Mouse (Mus musculus): Measurements from ENCODE around the gene Brca1. TPM values are rescaled to one million over a fixed set of nuclear protein-coding genes. Genes with fewer than 3 reads are reported as not detected.

The Brca1 gene
- polyA plus RNA-seq, 1 experiment, result 3.8 TPM

DNA sequence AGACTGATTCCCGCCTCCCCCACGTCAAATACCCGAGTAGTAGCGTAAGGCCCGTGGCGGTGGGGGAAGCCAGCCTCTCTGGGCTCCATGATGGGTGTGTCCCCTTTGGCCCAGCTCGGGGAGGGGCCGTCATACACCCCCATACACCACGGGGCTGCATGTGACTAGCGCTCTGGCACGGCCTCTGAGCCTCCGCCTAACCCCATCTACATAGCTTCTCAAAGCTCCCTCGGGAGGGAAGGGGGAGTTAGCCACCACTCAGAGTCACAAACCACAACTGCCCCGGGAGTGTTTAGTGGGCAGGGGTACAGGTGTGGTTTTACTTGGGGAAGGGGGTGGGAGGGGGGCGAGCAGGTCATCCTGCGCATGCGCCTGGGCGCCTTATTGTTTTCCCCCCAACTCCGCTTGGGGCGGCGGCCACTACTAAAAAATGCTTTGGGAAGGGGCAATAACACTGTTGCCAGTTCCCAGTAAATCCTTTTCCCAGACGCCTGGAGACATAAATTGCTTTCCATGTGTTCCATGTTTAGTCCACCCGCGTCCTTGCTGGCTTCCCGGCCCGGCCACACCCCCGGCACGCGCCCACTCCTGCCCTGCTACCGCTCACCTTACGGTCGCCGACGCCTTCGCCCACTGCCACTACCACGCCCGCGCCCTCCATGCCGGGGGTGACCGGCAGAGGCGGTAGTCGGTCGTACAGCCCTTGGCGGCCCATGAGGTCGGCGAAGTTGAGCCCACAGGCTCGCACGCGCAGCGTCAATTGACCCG, 86.5 kb downstream of the Brca1 start:
- TF ChIP-seq GATA1 (IDR thresholded peaks at IDR 0.05; ENCODE audit: low read length), result no peak

DNA sequence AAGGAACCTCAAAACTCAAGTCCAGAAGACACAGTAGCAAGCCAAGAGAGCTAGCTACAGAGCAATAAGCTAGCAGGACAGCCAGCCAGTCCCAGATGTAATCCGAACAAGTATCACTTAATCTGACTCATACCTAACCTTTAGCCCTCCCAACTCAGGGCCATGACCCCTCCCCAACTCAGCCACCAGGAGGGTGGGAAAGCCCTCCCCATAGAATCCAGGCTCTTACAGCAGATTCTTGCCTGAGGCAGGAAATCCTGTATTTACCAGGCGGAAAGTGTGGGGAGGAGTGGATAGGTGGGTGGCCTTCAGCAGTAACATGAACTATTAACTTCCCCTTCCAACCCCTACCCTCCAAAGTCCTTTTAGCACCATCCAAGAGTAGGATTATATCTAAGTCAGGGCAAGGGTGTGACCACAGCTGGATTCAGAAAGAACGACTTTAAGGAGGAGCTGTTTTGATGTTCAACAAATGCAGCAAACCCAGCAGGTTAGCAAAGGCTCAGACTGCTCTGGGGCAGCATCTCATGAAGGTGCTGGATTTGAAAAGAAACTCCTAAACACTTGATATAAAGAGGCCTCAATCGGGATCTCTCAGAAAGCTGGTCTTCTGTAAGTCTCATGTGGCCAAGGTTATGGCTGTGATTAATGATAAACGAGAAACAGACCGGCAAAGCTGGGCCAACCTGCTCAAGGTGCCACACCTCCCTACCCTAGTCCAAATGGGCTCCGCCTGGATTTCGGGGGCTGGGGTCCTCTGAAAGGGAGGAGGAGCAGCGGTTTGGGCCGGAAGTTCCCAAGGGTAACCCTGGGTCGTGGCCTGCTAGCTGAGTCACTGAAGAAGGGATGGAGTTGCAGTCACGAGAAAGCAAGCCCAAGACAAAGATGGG, 87.3 kb downstream of the Brca1 start, which contains the start of gene Rnd2:
Rnd2 (plus strand) TSS at position 789 of the 890 bp plus-strand sequence.
- TF ChIP-seq GATA1 (IDR thresholded peaks at IDR 0.05; ENCODE audit: low read length), result no peak

DNA sequence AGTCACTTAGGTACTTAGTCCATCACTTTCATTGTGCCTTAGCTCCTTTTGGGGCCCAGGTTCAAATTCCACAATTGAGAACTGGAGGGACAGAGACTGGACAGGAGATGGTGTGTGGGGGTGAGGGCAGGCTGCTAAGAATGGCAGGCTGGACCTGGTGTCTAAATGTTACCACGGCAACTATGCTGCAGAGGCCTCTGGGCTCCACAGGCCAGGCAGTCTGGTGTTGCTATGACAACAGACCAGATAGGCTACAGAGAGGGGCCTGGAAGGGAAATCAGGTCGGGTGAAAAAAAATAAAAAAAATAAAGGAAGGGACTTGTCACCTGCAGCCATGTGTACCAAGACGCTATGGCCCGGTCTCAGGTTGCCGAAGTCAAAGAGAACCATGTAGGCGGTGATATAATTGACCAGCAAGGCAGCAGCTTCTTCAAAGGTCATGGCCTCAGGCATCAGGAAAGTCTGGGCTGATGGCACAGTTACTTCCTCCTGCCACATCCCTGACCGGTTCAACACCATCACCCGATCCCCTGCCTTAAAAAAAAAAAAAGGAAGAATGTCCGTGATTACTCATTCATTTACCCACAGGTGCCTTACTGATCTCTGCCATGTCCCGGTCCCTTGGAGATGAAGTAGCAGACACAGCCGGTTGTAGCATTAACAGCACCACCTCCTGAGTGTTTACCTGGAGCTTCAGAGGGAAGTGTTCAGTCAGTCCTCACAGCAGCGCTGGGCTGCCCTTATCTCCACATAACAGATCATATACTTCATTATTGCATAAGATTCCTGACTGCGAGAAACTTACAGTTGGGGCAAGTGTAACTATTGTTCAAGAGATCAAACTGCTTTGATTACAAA, 88.9 kb downstream of the Brca1 start:
- TF ChIP-seq GATA1 (IDR thresholded peaks at IDR 0.05; ENCODE audit: low read length), result peak; percentile 4

GRCm38 (mm10) chr11:101462141-101462540, 89.6 kb downstream of the Brca1 start:
- TF ChIP-seq GATA1 (IDR thresholded peaks at IDR 0.05; ENCODE audit: low read length), result no peak

GRCm38 (mm10) chr11:101460321-101460720, 91.4 kb downstream of the Brca1 start:
- no peak for TF ChIP-seq GATA1 (IDR thresholded peaks at IDR 0.05; ENCODE audit: low read length)

- TF ChIP-seq GATA1 (IDR thresholded peaks at IDR 0.05; ENCODE audit: low read length), result no peak
These were observed 92.0 kb downstream of the Brca1 start for GRCm38 (mm10) chr11:101459716-101460115.

- TF ChIP-seq GATA1 (IDR thresholded peaks at IDR 0.05; ENCODE audit: low read length), result no peak
These were observed 93.5 kb downstream of the Brca1 start for GRCm38 (mm10) chr11:101458217-101458616.

DNA sequence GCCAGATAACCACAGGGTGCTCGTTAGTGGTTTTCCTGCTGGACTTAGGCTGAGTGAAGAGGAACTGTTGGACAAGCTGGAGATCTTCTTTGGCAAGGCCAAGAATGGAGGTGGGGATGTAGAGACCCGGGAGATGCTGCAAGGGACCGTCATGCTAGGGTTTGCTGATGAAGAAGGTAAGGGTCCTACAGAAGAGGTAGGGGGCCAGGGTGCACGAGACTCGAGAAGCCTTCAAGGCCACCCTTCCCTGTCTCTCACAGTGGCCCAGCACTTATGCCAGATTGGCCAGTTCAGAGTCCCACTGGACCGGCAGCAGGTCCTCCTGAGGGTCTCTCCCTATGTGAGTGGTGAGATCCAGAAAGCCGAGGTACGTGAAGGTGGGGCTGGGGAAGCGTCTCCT, 94.1 kb downstream of the Brca1 start:
- no peak for TF ChIP-seq GATA1 (IDR thresholded peaks at IDR 0.05; ENCODE audit: low read length)

DNA sequence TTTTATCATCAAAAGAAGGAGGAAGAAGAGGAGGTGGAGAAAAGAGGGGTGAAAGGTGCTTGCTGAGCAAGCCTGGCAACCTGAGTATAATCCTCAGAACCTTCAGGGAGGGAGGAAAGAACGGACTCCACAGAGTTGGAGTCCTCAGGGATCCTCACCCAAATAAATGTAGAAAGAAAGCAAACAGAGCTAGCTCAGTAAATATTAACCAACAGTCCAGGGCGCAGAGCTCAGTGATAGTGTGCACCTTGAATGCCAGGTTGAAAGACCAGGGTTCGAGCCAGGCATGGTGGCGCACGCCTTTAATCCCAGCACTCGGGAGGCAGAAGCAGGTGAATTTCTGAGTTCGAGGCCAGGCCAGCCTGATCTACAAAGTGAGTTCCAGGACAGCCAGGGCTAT, 96.1 kb downstream of the Brca1 start:
- TF ChIP-seq GATA1 (IDR thresholded peaks at IDR 0.05; ENCODE audit: low read length), result no peak

DNA sequence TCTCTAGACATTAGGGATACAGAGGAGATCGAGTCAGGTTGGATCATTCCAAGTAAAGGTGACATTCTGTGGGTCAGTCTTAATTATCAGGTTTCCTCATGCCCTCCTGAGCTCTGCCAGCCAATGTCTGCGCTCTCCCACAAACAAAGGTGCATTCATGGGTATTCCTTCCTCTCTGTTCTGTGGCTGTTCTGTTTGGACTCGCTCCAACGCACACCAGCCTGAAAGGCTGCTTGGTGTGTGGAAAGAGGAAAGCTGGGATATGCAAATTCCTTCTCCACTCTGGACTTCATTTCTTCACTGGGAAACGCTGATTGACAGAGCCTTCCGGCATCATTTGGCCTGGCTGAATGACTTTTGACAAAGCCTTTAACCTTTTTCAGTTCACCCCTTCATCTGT, 97.1 kb downstream of the Brca1 start:
- TF ChIP-seq GATA1 (IDR thresholded peaks at IDR 0.05; ENCODE audit: low read length), result no peak

DNA sequence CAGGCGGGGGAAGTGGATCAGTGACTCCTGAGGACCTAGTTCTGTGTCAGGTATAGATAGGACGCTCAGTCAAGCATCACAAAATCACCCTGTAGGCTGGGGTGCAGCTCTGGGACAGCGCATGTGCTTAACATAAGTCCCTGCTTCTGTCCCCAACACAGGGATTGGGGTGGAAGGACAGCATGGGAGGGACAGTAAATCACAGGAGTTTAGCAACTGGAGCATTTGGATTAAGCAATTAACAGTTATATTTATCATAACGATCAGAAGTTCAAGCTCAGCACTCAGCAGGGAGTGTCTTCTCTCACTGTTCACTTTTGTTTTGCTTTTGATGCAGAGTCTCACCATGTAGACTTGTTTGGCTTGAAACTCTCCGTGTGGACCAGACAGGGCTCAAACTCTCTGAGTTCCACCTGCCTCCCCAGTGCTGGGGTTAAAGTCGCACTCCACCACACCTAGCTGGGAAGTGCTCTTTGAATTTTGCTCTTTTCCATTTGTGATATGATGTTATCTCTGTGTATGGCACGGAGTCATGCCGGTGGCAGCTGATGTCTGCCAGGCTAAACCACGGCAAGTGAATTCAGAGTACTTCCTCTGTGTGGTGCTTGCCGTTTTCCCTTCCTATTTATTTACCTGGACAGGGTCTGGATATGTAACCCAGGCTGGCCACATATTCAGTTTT, 99.5 kb downstream of the Brca1 start:
- no peak for TF ChIP-seq GATA1 (IDR thresholded peaks at IDR 0.05; ENCODE audit: low read length)

GRCm38 (mm10) chr11:101451536-101451935, 100.2 kb downstream of the Brca1 start:
- no peak for TF ChIP-seq GATA1 (IDR thresholded peaks at IDR 0.05; ENCODE audit: low read length)

DNA sequence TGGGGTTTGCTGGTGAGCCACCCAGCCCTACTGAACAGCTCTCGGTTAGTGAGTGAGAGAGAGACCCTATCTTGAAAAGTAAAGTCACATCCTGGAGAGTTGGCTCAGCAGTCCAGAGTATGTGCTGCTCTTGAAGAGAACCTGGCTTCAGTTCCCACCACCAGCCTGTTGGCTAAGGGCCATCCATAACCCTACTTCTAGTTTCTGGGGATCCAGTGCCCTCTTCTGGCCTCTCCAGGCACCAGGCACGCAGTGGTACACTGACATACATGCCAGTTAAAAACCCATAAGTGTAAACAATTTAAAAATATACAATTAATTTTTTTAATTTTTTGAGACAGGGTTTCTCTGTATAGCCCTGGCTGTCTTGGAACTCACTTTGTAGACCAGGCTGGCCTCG, 101.4 kb downstream of the Brca1 start:
- TF ChIP-seq GATA1 (IDR thresholded peaks at IDR 0.05; ENCODE audit: low read length), result no peak

DNA sequence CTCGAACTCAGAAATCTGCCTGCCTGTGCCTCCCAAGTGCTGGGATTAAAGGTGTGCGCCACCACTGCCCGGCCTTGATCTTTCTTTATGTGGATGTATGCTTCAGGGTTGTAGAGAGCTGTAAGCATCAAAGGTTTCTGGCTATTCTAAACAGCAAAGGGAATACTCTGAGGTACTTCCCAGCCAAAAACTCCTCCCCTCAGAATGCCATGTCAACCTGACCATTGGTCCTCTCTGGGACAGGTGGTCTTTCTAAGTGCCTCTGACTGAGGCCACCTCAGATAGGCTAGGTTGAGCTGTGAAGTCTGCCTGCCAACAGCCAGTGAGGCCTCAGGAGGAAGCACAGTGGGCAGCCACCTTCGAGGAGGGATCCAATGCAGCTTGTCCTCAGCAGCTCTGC, 102.9 kb downstream of the Brca1 start:
- no peak for TF ChIP-seq GATA1 (IDR thresholded peaks at IDR 0.05; ENCODE audit: low read length)

DNA sequence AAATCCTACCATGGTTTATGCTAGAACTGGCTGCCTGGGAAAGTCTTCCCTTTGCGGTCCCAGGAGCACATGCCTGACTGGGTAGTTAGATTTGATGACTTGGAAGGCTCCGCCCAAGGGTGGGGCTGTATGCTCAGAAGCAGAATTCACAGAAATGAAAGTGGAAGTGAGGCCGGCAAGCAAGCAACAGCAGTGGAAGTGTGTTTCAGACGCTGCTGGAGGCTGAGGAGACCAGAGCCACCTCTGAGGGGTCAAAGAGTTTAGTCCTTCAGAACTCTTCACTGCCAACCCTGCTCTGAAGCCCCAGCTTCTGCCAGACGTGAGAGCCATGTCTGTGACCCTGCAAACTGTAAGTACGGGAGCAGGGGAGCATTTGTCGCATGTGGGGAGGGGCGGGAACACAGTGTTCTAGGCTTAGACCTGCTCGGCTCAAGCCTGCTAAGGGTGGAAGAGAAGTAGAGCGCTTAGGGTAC, 103.4 kb downstream of the Brca1 start, which contains the start of gene Ifi35:
Ifi35 (plus strand) TSS at position 134 of the 473 bp plus-strand sequence.
- no peak for TF ChIP-seq GATA1 (IDR thresholded peaks at IDR 0.05; ENCODE audit: low read length)
